Mouse (Mus musculus) adrenal gland, postnatal 36 days (tissue): Measurements from ENCODE around the gene Fn3krp. TPM values are rescaled to one million over a fixed set of nuclear protein-coding genes. Genes with fewer than 3 reads are reported as not detected.
A peak's percentile ranks its signal among the peaks of the same experiment; 100 is the strongest.

Source experiments
- DNase-seq, 2 experiments: peaks; one replicate each; pipeline ENCODE4 v3.0.0; 2021; ENCODE audit warnings: mixed read lengths in 1 of 2
- microRNA-seq: library from miRNA; unstranded; fragments of <30 nt; microRNA quantifications from one replicate; pipeline ENCODE4 v1.2.0, GENCODE M21; 2021
- total RNA-seq, 2 experiments: library from RNA; stranded (reverse); gene quantifications; 2 replicates each; pipeline ENCODE4 v1.2.3; 2021

The Fn3krp gene
- total RNA-seq, 2 experiments from 2014 or later, result 15.1 to 17.8 TPM

DNA sequence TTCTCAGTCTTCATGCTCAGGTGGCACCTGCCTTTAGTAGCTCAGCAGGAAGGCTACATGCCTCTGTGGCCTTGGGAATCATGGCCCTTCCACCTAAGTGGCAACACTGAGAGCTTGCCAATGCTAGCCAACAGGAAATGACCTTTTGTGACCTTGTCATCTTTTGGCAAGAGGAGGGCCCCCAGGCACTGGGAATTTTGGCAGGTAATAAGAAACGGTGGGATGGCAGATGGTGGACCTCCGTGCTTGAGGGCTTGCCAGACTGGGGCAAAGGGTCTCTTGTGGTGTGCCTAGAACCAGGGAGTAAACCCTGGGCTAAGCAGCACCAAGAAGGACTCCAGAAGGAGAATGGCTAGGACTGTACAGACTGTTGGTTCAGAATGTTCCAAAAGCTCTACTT lies 20.9 kb downstream of the Fn3krp start:
- DNase-seq, result no peak

- DNase-seq, result peak in 1 of 2 experiments; percentile 13
These were observed 30.1 kb downstream of the Fn3krp start for GRCm38 (mm10) chr11:121451216-121451726.

- DNase-seq, result peak; percentile 95
These were observed 30.8 kb downstream of the Fn3krp start, which contains the start of gene Tbcd for GRCm38 (mm10) chr11:121451753-121452635. TSS of gene Tbcd (plus strand) at chr11:121451949.

DNA sequence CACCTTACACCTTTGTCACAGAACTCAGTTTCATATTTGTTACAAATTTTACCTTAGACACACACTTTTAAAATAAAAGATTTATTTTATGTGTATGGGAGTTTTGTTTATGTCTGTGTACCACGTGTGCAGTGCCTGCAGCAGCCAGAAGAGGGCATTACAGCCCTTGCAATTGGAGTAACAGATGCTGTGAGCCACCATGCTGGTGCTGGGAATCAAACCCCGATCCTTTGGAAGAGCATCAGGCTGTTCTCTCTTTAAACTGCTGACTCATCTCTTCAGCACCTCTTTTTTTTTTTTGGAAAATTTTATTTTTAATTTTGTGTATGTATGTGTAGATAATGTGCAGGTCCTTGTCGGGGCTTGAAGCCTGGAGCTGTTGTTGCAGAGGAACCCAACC lies 36.7 kb downstream of the Fn3krp start:
- no peak for DNase-seq

GRCm38 (mm10) chr11:121467408-121467807 lies 46.2 kb downstream of the Fn3krp start:
- DNase-seq, result no peak

DNA sequence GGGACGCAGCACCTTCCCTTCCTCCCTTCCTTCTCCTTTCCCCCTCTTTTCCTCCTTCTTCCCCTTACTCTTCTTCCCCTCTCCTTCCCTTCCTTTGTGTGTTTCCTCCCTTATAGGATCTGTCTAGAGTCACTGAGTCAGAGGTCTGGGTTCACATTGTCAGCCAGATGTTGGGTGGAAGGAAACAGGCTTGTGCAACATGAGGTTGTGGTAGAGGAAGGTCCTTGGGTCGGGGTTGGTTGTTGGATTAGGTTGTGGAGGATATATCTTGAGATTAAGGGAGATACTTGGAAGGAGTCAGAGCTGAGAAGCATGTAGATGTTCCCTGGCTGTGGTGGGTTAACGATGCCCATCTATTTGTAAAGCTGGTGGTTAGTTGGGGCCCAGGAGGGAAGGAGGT lies 53.6 kb downstream of the Fn3krp start:
- no peak for DNase-seq

- DNase-seq, result peak; percentile 81 to 89
These were observed 54.7 kb downstream of the Fn3krp start for GRCm38 (mm10) chr11:121475699-121476415.

DNA sequence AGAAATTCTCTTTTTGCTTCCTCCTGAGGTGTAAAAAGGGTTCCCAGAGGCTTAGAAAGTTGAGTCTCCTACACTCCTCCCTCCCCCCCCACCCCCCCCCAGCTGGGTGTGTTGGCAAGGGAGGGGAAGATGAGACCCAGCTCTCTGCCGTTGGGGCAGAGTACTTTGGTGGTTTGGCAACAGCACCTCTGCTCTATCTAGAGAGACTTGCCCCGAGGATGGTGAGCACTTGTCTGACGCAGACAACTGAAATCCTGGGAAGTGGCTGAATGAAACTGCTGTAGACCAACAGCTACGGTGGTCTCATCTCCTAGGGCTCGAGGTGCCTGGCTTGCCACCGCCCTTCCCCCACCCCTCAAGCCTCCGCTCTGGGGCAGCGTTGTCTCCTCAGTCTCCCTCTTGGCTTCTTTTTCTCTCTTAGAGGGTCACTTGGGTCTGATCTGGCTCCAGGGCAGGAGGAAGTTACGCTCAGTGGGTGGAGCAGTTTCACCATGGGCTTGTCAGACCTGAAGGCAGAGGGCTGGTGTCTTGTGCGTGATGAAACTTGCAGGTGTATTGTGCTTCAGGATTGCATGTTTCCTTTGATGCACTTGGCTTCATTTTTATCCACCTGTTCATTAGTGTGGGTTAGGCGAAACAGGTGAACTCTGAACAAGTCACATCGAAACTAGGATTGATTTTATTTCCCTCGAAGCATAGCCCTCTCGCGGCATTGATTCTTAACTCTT lies 58.4 kb downstream of the Fn3krp start:
- DNase-seq, result no peak

Small RNA genes lying within 50 kb of the gene (microRNA-seq; reads per million reads assigned to microRNA genes)
- gene Mir7236, result 1.2 reads per million

Other genes with a start within 250 kb of the Fn3krp start
- gene Hexdc, start 217.0 kb upstream of the Fn3krp start, total RNA-seq, result 10 to 100 TPM in 1 of 2 experiments, 1 to 10 TPM in 1; 9.1 to 11.5 TPM
- gene Ogfod3, start 216.7 kb upstream of the Fn3krp start, total RNA-seq, result 10 to 100 TPM; 22.6 to 30.5 TPM
- 10 to 100 TPM; 20.6 to 21.0 TPM for gene Cybc1, start 192.1 kb upstream of the Fn3krp start, total RNA-seq
- 10 to 100 TPM; 18.7 to 27.3 TPM for gene Narf, start 184.1 kb upstream of the Fn3krp start, total RNA-seq
- gene Foxk2, start 161.4 kb upstream of the Fn3krp start, total RNA-seq, result 10 to 100 TPM; 35.0 to 45.5 TPM
- 10 to 100 TPM; 56.7 to 67.2 TPM for gene Wdr45b, start 67.0 kb upstream of the Fn3krp start, total RNA-seq
- 1 to 10 TPM; 5.6 to 6.7 TPM for gene Rab40b, start 33.1 kb upstream of the Fn3krp start, total RNA-seq
- 1 to 10 TPM; 4.4 to 6.9 TPM for gene Fn3k, start 13.5 kb downstream of the Fn3krp start, total RNA-seq
- 10 to 100 TPM; 31.5 to 39.4 TPM for gene Tbcd, start 30.5 kb downstream of the Fn3krp start, total RNA-seq
- under 1 TPM in 1 of 2 experiments, not detected in 1; 0.40 TPM for gene Zfp750, start 97.9 kb downstream of the Fn3krp start, total RNA-seq